Mouse (Mus musculus): ENCODE results near the gene Piwil1. TPM values are rescaled to one million over a fixed set of nuclear protein-coding genes. Genes with fewer than 3 reads are reported as not detected.
A peak's percentile ranks its signal among the peaks of the same experiment; 100 is the strongest.

Piwil1 gene
- polyA plus RNA-seq, 1 experiment from 2014 or later = not detected

DNA sequence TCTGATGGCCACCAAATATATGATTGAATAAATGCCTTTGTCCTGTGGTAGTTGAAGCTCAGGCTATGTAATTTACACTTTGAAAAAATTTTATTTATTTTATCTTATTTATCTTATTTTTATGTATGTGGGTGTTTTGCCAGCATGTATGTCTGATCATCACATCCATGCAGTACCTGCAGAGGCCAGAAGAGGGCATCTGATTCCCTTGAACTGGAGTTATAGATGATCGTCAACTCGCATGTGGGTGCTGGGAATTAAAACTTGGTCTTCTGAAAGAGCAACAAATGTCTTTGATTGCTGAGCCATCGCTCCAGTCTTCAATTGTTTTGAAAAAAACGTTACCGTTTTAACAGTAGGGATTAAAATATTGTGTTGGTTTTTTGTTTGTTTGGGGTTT lies 15.2 kb upstream of the Piwil1 start:
- no peak for DNase-seq (ENCODE audit: low spot score)
- WGBS = 92% methylated on average over 5 of the region's 5 CpGs

DNA sequence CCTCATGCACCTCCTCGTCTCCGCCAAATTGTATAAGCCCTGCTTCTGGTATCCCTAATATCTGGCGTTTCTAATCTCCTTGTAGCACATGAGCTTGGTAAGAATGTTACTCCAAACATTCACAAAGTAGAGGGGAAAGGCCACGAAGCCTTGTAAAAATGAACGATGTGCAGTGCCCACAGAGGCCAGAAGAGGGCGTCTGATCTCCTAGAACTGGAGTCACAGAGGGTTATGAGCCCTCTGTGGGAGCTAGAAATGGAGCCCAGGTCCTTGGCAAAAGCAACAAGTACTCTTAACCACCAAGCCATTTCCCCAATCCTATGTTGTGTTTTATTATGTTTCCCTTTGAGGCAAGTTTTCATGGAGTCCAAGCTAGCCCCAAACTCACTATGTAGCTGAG lies 8.2 kb upstream of the Piwil1 start:
- 72% methylated on average over 6 of the region's 6 CpGs for WGBS
- DNase-seq (ENCODE audit: low spot score) = no peak
- no peak overlapping the region for H3K4me3 ChIP-seq (replicated peaks; ENCODE audit: low read depth, low read length)
- no peaks in the 10 kb centered on the region for H3K4me1 ChIP-seq (replicated peaks; ENCODE audit: insufficient read depth, low read length)
- ATAC-seq (replicated peaks; ENCODE audit: low FRiP score, low read depth) = no peak
- H3K27me3 ChIP-seq (ENCODE audit: insufficient read depth, low read length) = no peaks in the 10 kb centered on the region
- no peak overlapping the region for H3K9ac ChIP-seq (ENCODE audit: low read depth, low read length)
- no peaks in the 10 kb centered on the region for H3K9me3 ChIP-seq (replicated peaks; ENCODE audit: low read length)
- H3K27ac ChIP-seq = no peak overlapping the region
- H3K36me3 ChIP-seq (ENCODE audit: insufficient read depth, low read length) = no peaks in the 10 kb centered on the region
- no peak for TF ChIP-seq CTCF (IDR thresholded peaks at IDR 0.05; ENCODE audit: low read depth)
- no peak overlapping the region for H3K4me2 ChIP-seq (ENCODE audit: low read length)

More for the DNA sequence above, 15.2 kb upstream of the Piwil1 start:
- H3K4me1 ChIP-seq (replicated peaks; ENCODE audit: insufficient read depth, low read length) = no peaks in the 10 kb centered on the region
- no peak overlapping the region for H3K27ac ChIP-seq
- no peak overlapping the region for H3K9ac ChIP-seq (ENCODE audit: low read depth, low read length)
- no peaks in the 10 kb centered on the region for H3K27me3 ChIP-seq (ENCODE audit: insufficient read depth, low read length)
- ATAC-seq (replicated peaks; ENCODE audit: low FRiP score, low read depth) = no peak
- no peaks in the 10 kb centered on the region for H3K9me3 ChIP-seq (replicated peaks; ENCODE audit: low read length)
- H3K4me2 ChIP-seq (ENCODE audit: low read length) = no peak overlapping the region
- H3K36me3 ChIP-seq (ENCODE audit: insufficient read depth, low read length) = no peaks in the 10 kb centered on the region
- H3K4me3 ChIP-seq (replicated peaks; ENCODE audit: low read depth, low read length) = no peak overlapping the region
- TF ChIP-seq CTCF (IDR thresholded peaks at IDR 0.05; ENCODE audit: low read depth) = 0 out of 2 replicates have a peak, but pooled peaks have one; percentile 29

GRCm38 (mm10) chr5:128694611-128695325 lies 7.6 kb upstream of the Piwil1 start:
- WGBS = 63% methylated on average over 18 of the region's 18 CpGs

DNA sequence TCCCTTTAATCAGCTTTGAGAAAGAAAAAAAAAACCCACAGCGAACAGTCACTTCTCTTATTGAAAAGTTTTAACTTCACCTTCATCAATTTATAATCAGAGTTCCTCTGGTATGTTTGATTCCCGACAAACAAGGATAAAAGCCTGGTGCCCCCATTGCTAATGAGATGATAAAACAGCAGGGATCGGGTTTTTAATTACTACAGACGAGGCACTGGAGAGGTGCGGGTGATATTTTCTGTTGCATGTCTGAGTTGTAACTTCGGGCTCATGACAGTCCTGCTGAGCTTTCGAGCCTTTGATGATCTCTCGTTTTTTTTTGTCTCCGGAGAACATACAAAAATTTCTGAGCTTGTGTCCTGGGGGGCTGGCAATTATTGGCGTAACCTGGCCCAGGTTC lies 5.5 kb upstream of the Piwil1 start:
- Histone ChIP-seq H3K27ac (no peak overlapping the region), H3K4me3 (replicated peaks; ENCODE audit: low read depth, low read length) (no peak overlapping the region)

More at GRCm38 (mm10) chr5:128694611-128695325, 7.6 kb upstream of the Piwil1 start:
- H3K9me3 ChIP-seq (replicated peaks; ENCODE audit: low read length) = no peaks in the 10 kb centered on the region
- ATAC-seq (replicated peaks; ENCODE audit: low FRiP score, low read depth) (no peak), DNase-seq (ENCODE audit: low spot score) (no peak)
- H3K27me3 ChIP-seq (ENCODE audit: insufficient read depth, low read length) = no peaks in the 10 kb centered on the region
- H3K27ac ChIP-seq = no peak overlapping the region
- no peaks in the 10 kb centered on the region for H3K4me1 ChIP-seq (replicated peaks; ENCODE audit: insufficient read depth, low read length)
- H3K4me3 ChIP-seq (replicated peaks; ENCODE audit: low read depth, low read length) = no peak overlapping the region
- H3K36me3 ChIP-seq (ENCODE audit: insufficient read depth, low read length) = no peaks in the 10 kb centered on the region
- no peak for TF ChIP-seq CTCF (IDR thresholded peaks at IDR 0.05; ENCODE audit: low read depth)
- no peak overlapping the region for H3K9ac ChIP-seq (ENCODE audit: low read depth, low read length)
- H3K4me2 ChIP-seq (ENCODE audit: low read length) = no peak overlapping the region

DNA sequence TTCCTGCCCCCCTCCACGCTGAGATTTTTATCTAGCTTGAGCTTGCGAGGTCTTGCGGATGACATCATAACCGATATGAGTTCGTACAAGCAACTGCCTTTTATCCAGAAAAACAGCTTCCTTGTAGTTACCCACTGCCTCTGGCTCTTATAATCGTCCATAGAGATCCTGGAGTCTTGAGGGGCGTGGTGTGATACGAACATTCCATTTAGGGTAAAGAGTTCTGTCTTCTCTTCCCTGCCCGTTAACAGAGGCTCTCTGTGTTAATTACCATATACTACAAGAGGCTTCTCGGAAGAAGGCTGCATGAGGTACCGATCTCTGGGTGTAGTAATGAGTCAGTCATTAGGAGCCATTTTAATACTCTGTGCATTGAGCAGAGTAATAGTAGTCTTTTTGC lies 1.6 kb upstream of the Piwil1 start:
- Histone ChIP-seq H3K36me3 (ENCODE audit: insufficient read depth, low read length) (no peaks in the 10 kb centered on the region), H3K4me1 (replicated peaks; ENCODE audit: insufficient read depth, low read length) (no peaks in the 10 kb centered on the region), H3K9ac (ENCODE audit: low read depth, low read length) (no peak overlapping the region), H3K27ac (no peak overlapping the region), H3K9me3 (replicated peaks; ENCODE audit: low read length) (no peaks in the 10 kb centered on the region), H3K4me2 (ENCODE audit: low read length) (no peak overlapping the region), H3K27me3 (ENCODE audit: insufficient read depth, low read length) (no peaks in the 10 kb centered on the region), H3K4me3 (replicated peaks; ENCODE audit: low read depth, low read length) (no peak overlapping the region)
- TF ChIP-seq CTCF (IDR thresholded peaks at IDR 0.05; ENCODE audit: low read depth) = no peak
- 59% methylated on average over 11 of the region's 11 CpGs for WGBS
- DNase-seq (ENCODE audit: low spot score) (no peak), ATAC-seq (replicated peaks; ENCODE audit: low FRiP score, low read depth) (no peak)

More for the DNA sequence above, 5.5 kb upstream of the Piwil1 start:
- H3K4me2 ChIP-seq (ENCODE audit: low read length) = peak overlapping the region; percentile 38; the same call in 1 of the 2 replicates
- H3K9ac ChIP-seq (ENCODE audit: low read depth, low read length) = no peak overlapping the region
- H3K9me3 ChIP-seq (replicated peaks; ENCODE audit: low read length) = no peaks in the 10 kb centered on the region
- TF ChIP-seq CTCF (IDR thresholded peaks at IDR 0.05; ENCODE audit: low read depth) = no peak
- H3K27me3 ChIP-seq (ENCODE audit: insufficient read depth, low read length) = no peaks in the 10 kb centered on the region
- ATAC-seq (replicated peaks; ENCODE audit: low FRiP score, low read depth) = no peak
- WGBS = 33% methylated on average over 10 of the region's 10 CpGs
- DNase-seq (ENCODE audit: low spot score) = no peak
- no peaks in the 10 kb centered on the region for H3K36me3 ChIP-seq (ENCODE audit: insufficient read depth, low read length)
- no peaks in the 10 kb centered on the region for H3K4me1 ChIP-seq (replicated peaks; ENCODE audit: insufficient read depth, low read length)

- DNase-seq (ENCODE audit: low spot score) = peak; percentile 9
- Histone ChIP-seq H3K4me2 (ENCODE audit: low read length) (no peak overlapping the region), H3K36me3 (ENCODE audit: insufficient read depth, low read length) (no peaks in the 10 kb centered on the region), H3K4me1 (replicated peaks; ENCODE audit: insufficient read depth, low read length) (no peaks in the 10 kb centered on the region), H3K27me3 (ENCODE audit: insufficient read depth, low read length) (no peaks in the 10 kb centered on the region), H3K27ac (no peak overlapping the region), H3K9ac (ENCODE audit: low read depth, low read length) (no peak overlapping the region), H3K4me3 (replicated peaks; ENCODE audit: low read depth, low read length) (no peak overlapping the region), H3K9me3 (replicated peaks; ENCODE audit: low read length) (no peaks in the 10 kb centered on the region)
- no peak for TF ChIP-seq CTCF (IDR thresholded peaks at IDR 0.05; ENCODE audit: low read depth)
- WGBS = 21% methylated on average over 10 of the region's 10 CpGs
- ATAC-seq (replicated peaks; ENCODE audit: low FRiP score, low read depth) = no peak
These were observed 1.4 kb downstream of the Piwil1 start for GRCm38 (mm10) chr5:128703688-128704087.
